In the genomic region with DNA sequence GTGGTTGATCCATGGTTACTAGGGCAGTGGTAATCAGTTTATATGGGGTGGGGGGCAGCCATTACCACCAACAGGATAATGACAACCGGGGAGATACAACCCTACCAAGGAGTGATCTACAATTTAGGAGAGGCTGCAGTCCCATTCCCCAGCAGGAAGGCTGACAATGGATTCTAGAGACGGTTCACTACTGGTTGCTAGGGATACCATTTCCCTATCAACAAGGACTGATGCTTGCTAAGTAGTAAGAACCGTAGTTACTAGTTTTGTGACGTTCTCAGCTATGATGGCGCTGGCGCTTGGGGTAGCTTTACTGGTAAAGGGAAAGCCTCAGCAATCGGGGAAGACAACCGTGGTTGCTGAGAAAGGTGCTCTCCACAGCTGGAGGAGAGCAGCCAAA, we compare ENCODE assay signal across 16 mouse cellular contexts. TPM values are rescaled to one million over a fixed set of nuclear protein-coding genes. Genes with fewer than 3 reads are reported as not detected.
A peak's percentile ranks its signal among the peaks of the same experiment; 100 is the strongest.
DNase-seq lines count a peak whose midpoint lies in the region; ATAC-seq lines count a peak whose summit lies in the region.
"Had no signal": no experiment of that assay in that cellular context is flagged by ENCODE, and none has a peak within 500 bp of the region (broad histone marks: within the 10 kb centered on the region; RNA-seq: fewer than 3 reads in every experiment).

No protein-coding gene starts in this region.

- H3K4me2 ChIP-seq in neural tube, embryonic 12.5 days (replicated peaks) = no peak overlapping the region
- H3K4me2 ChIP-seq in hindbrain, embryonic 13.5 days = no peak overlapping the region
- 0 out of 2 replicates have a peak overlapping the region, but pooled peaks have one; percentile 5 for H3K4me2 ChIP-seq in midbrain, embryonic 14.5 days (ENCODE audit: low read length)
- H3K4me2 ChIP-seq: liver, embryonic 11.5 days; lung, embryonic 14.5 days had no signal

- H3K27ac ChIP-seq in neural tube, embryonic 12.5 days = peak overlapping the region; percentile 11; the same call in 1 of the 2 replicates
- peak overlapping the region; percentile 65 for H3K27ac ChIP-seq in hindbrain, embryonic 13.5 days
- peak overlapping the region; percentile 77 for H3K27ac ChIP-seq in midbrain, embryonic 14.5 days (replicated peaks; ENCODE audit: low read depth, low read length)
- H3K27ac ChIP-seq: embryonic facial prominence, embryonic 10.5 days had no signal

- 71% methylated on average over 8 of the region's 8 CpGs for WGBS in neural tube, embryonic 12.5 days
- 67% methylated on average over 8 of the region's 8 CpGs for WGBS in hindbrain, embryonic 13.5 days
- WGBS in midbrain, embryonic 14.5 days = 70% methylated on average over 8 of the region's 8 CpGs

- H3K9me3 ChIP-seq in neural tube, embryonic 12.5 days = no peaks in the 10 kb centered on the region
- H3K9me3 ChIP-seq in hindbrain, embryonic 13.5 days = no peaks in the 10 kb centered on the region
- no peaks in the 10 kb centered on the region for H3K9me3 ChIP-seq in midbrain, embryonic 14.5 days (ENCODE audit: control insufficient read depth, low read length)
- H3K9me3 ChIP-seq: embryonic facial prominence, embryonic 10.5 days had no signal

- DNase-seq in neural tube, embryonic 10.5 days (ENCODE audit: extremely low spot score, low spot score) = no peak
- no peak for DNase-seq in midbrain, embryonic 14.5 days
- DNase-seq in heart, postnatal 36 days = no peak
- DNase-seq in kidney, postnatal 4 days = no peak
- no peak for DNase-seq in heart, postnatal 25 days (ENCODE audit: low spot score)
- DNase-seq: heart, adult 11 months; heart, postnatal 10 days; kidney, adult 18-20 months; kidney, postnatal 14 days; left cerebral cortex, postnatal 4 days; lung, embryonic 14.5 days had no signal

- intact Hi-C loops in heart, postnatal 36 days (cut with DNase I) = no loop called here
- intact Hi-C loops in heart, postnatal 25 days (cut with DNase I) = no loop called here

- peaks cover 13% of the 10 kb centered on the region for H3K4me1 ChIP-seq in neural tube, embryonic 12.5 days
- peaks cover 26% of the 10 kb centered on the region for H3K4me1 ChIP-seq in hindbrain, embryonic 13.5 days (replicated peaks)
- H3K4me1 ChIP-seq in midbrain, embryonic 14.5 days (ENCODE audit: control insufficient read depth, insufficient read depth, low read length) = peaks cover 12% of the 10 kb centered on the region; the same call in 1 of the 2 replicates
- H3K4me1 ChIP-seq: embryonic facial prominence, embryonic 10.5 days had no signal

- peak; percentile 43 for ATAC-seq in neural tube, embryonic 12.5 days (ENCODE audit: low FRiP score, low read depth)
- ATAC-seq in hindbrain, embryonic 13.5 days (ENCODE audit: low FRiP score) = peak; percentile 10; the same call in 1 of the 2 replicates
- ATAC-seq in midbrain, embryonic 14.5 days (ENCODE audit: low FRiP score, low TSS enrichment) = 0 out of 2 replicates have a peak, but pooled peaks have one; percentile 10

- H3K4me3 ChIP-seq in neural tube, embryonic 12.5 days = no peak overlapping the region
- no peak overlapping the region for H3K4me3 ChIP-seq in hindbrain, embryonic 13.5 days
- H3K4me3 ChIP-seq in midbrain, embryonic 14.5 days (replicated peaks; ENCODE audit: low read depth, low read length) = no peak overlapping the region
- H3K4me3 ChIP-seq: embryonic facial prominence, embryonic 10.5 days; erythroblast, embryonic 14.5 days had no signal

- H3K9ac ChIP-seq in neural tube, embryonic 12.5 days = no peak overlapping the region
- H3K9ac ChIP-seq in hindbrain, embryonic 13.5 days = no peak overlapping the region
- H3K9ac ChIP-seq in midbrain, embryonic 14.5 days (replicated peaks; ENCODE audit: low read length) = no peak overlapping the region
- H3K9ac ChIP-seq: lung, embryonic 14.5 days had no signal

- H3K27me3 ChIP-seq in neural tube, embryonic 12.5 days (replicated peaks) = no peaks in the 10 kb centered on the region
- no peaks in the 10 kb centered on the region for H3K27me3 ChIP-seq in hindbrain, embryonic 13.5 days
- H3K27me3 ChIP-seq in midbrain, embryonic 14.5 days (ENCODE audit: control insufficient read depth, insufficient read depth, low read length) = no peaks in the 10 kb centered on the region

- H3K36me3 ChIP-seq in neural tube, embryonic 12.5 days = peaks cover 18% of the 10 kb centered on the region; the same call in 1 of the 2 replicates
- peaks cover 54% of the 10 kb centered on the region for H3K36me3 ChIP-seq in hindbrain, embryonic 13.5 days
- H3K36me3 ChIP-seq in midbrain, embryonic 14.5 days (ENCODE audit: control insufficient read depth, insufficient read depth, low read length) = peaks cover 40% of the 10 kb centered on the region

RNA-seq across cellular contexts. Expression of a gene that starts 7.3 kb away (rescaled TPM):
- polyA plus RNA-seq in neural tube, embryonic 12.5 days (2016; fragmentation: Nextera tagmentation; extraction: Ambion mirVana) = 3.2 and 4.0 TPM in 2 replicates
- polyA plus RNA-seq in hindbrain, embryonic 13.5 days (2015; fragmentation: Nextera tagmentation; extraction: Ambion mirVana) = 4.7 and 5.8 TPM in 2 replicates
- polyA plus RNA-seq in midbrain, embryonic 14.5 days (2014; fragmentation: Nextera tagmentation; extraction: Ambion mirVana) = 3.0 and 3.2 TPM in 2 replicates
- total RNA-seq in heart, postnatal 36 days (2021) = 1 to 10 TPM in 1 of 2 experiments, under 1 TPM in 1; 0.54 to 1.2 TPM
- under 1 TPM; 0.45 to 0.83 TPM for total RNA-seq in heart, postnatal 25 days (2021)

RNA-seq across cellular contexts. Expression of a gene that starts 8.0 kb away (rescaled TPM):
- polyA plus RNA-seq in neural tube, embryonic 12.5 days (2016; fragmentation: Nextera tagmentation; extraction: Ambion mirVana) = 225 and 226 TPM in 2 replicates
- 233 and 242 TPM in 2 replicates for polyA plus RNA-seq in hindbrain, embryonic 13.5 days (2015; fragmentation: Nextera tagmentation; extraction: Ambion mirVana)
- polyA plus RNA-seq in midbrain, embryonic 14.5 days (2014; fragmentation: Nextera tagmentation; extraction: Ambion mirVana) = 232 and 277 TPM in 2 replicates
- 10 to 100 TPM; 73.9 to 77.4 TPM for total RNA-seq in heart, postnatal 36 days (2021)
- total RNA-seq in heart, postnatal 25 days (2021) = 10 to 100 TPM; 68.3 to 73.4 TPM

RNA-seq across cellular contexts. Expression of a gene that starts 8.6 kb away (rescaled TPM):
- 44.3 and 47.5 TPM in 2 replicates for polyA plus RNA-seq in neural tube, embryonic 12.5 days (2016; fragmentation: Nextera tagmentation; extraction: Ambion mirVana)
- polyA plus RNA-seq in hindbrain, embryonic 13.5 days (2015; fragmentation: Nextera tagmentation; extraction: Ambion mirVana) = 64.3 and 69.0 TPM in 2 replicates
- polyA plus RNA-seq in midbrain, embryonic 14.5 days (2014; fragmentation: Nextera tagmentation; extraction: Ambion mirVana) = 70.6 and 70.7 TPM in 2 replicates
- 10 to 100 TPM; 18.7 to 22.1 TPM for total RNA-seq in heart, postnatal 36 days (2021)
- total RNA-seq in heart, postnatal 25 days (2021) = 10 to 100 TPM; 17.1 to 17.9 TPM

RNA-seq across cellular contexts. Expression of a gene that starts 19.1 kb away (rescaled TPM):
- 23.4 and 25.7 TPM in 2 replicates for polyA plus RNA-seq in neural tube, embryonic 12.5 days (2016; fragmentation: Nextera tagmentation; extraction: Ambion mirVana)
- polyA plus RNA-seq in hindbrain, embryonic 13.5 days (2015; fragmentation: Nextera tagmentation; extraction: Ambion mirVana) = 15.8 and 16.3 TPM in 2 replicates
- polyA plus RNA-seq in midbrain, embryonic 14.5 days (2014; fragmentation: Nextera tagmentation; extraction: Ambion mirVana) = 10.6 TPM in 2 replicates
- total RNA-seq in heart, postnatal 36 days (2021) = 10 to 100 TPM; 12.5 to 12.9 TPM
- 10 to 100 TPM; 10.0 to 11.4 TPM for total RNA-seq in heart, postnatal 25 days (2021)

RNA-seq across cellular contexts. Expression of a gene that starts 19.1 kb away (rescaled TPM):
- polyA plus RNA-seq in neural tube, embryonic 12.5 days (2016; fragmentation: Nextera tagmentation; extraction: Ambion mirVana) = 989 and 1,067 TPM in 2 replicates
- polyA plus RNA-seq in hindbrain, embryonic 13.5 days (2015; fragmentation: Nextera tagmentation; extraction: Ambion mirVana) = 948 and 980 TPM in 2 replicates
- polyA plus RNA-seq in midbrain, embryonic 14.5 days (2014; fragmentation: Nextera tagmentation; extraction: Ambion mirVana) = 857 and 868 TPM in 2 replicates
- total RNA-seq in heart, postnatal 36 days (2021) = 100 to 1,000 TPM; 621 to 660 TPM
- total RNA-seq in heart, postnatal 25 days (2021) = 100 to 1,000 TPM; 589 to 617 TPM

Comparison
In these comparisons a context has a peak if more than half of its experiments do, and no peak if none do; other contexts are left out.
1. H3K27ac ChIP-seq: peak in every context shown above with its lines; median percentile 77 in midbrain, embryonic 14.5 days; 65 in hindbrain, embryonic 13.5 days; 11 in neural tube, embryonic 12.5 days.